ENCODE assay signal across 22 mouse cellular contexts in genomic region chr13:81040494-81040893, GRCm38 (mm10).
DNase-seq lines count a peak whose midpoint lies in the region; ATAC-seq and TF ChIP-seq lines count a peak whose summit lies in the region.
"Had no signal": no experiment of that assay in that cellular context is flagged by ENCODE, and none has a peak within 500 bp of the region (broad histone marks: within the 10 kb centered on the region; RNA-seq: fewer than 3 reads in every experiment).

No protein-coding gene starts in this region.

- H3K9me3 ChIP-seq in kidney, embryonic 15.5 days (replicated peaks) = no peaks in the 10 kb centered on the region
- H3K9me3 ChIP-seq in kidney, embryonic 16.5 days (ENCODE audit: low read length) = no peaks in the 10 kb centered on the region
- H3K9me3 ChIP-seq in lung, embryonic 14.5 days (ENCODE audit: low read depth, low read length) = no peaks in the 10 kb centered on the region
- H3K9me3 ChIP-seq: embryonic facial prominence, embryonic 13.5 days; embryonic facial prominence, embryonic 15.5 days; forebrain, embryonic 10.5 days; forebrain, embryonic 12.5 days had no signal

- 0 out of 2 replicates have a peak, but pooled peaks have one; percentile 56 for ATAC-seq in kidney, embryonic 15.5 days (replicated peaks; ENCODE audit: low FRiP score)
- no peak for ATAC-seq in kidney, embryonic 16.5 days (ENCODE audit: low FRiP score, low TSS enrichment)
- no peak for ATAC-seq in lung, embryonic 14.5 days (ENCODE audit: insufficient read depth)
- ATAC-seq: forebrain, embryonic 14.5 days; forebrain, embryonic 16.5 days had no signal

- H3K4me1 ChIP-seq in kidney, embryonic 15.5 days = no peaks in the 10 kb centered on the region
- no peaks in the 10 kb centered on the region for H3K4me1 ChIP-seq in kidney, embryonic 16.5 days (ENCODE audit: insufficient read depth, low read length)
- H3K4me1 ChIP-seq in lung, embryonic 14.5 days (ENCODE audit: insufficient read depth) = no peaks in the 10 kb centered on the region
- H3K4me1 ChIP-seq: embryonic facial prominence, embryonic 13.5 days; embryonic facial prominence, embryonic 15.5 days; forebrain, embryonic 10.5 days had no signal

- DNase-seq in lung, embryonic 14.5 days = peak; percentile 12
- no peak for DNase-seq in lung, postnatal 36 days
- no peak for DNase-seq in urinary bladder, adult 2 months (ENCODE audit: low spot score)
- DNase-seq: adrenal gland, adult 2 months; adrenal gland, postnatal 10 days; adrenal gland, postnatal 25 days; cerebellum, adult 11 months; cerebellum, adult 18-20 months; cerebellum, adult 8-10 months; cerebellum, adult 9-11 months; cerebellum, postnatal 14 days; cerebellum, postnatal 36 days; embryo, embryonic 11 days had no signal

- no peaks in the 10 kb centered on the region for H3K27me3 ChIP-seq in kidney, embryonic 15.5 days
- no peaks in the 10 kb centered on the region for H3K27me3 ChIP-seq in kidney, embryonic 16.5 days (ENCODE audit: insufficient read depth, low read length)
- H3K27me3 ChIP-seq in lung, embryonic 14.5 days (ENCODE audit: insufficient read depth, low read length) = no peaks in the 10 kb centered on the region
- H3K27me3 ChIP-seq: embryonic facial prominence, embryonic 13.5 days; embryonic facial prominence, embryonic 15.5 days; forebrain, embryonic 12.5 days had no signal

- no peak overlapping the region for H3K27ac ChIP-seq in kidney, embryonic 15.5 days
- H3K27ac ChIP-seq in kidney, embryonic 16.5 days (ENCODE audit: low read length) = no peak overlapping the region
- H3K27ac ChIP-seq in lung, embryonic 14.5 days (ENCODE audit: low read depth) = no peak overlapping the region
- H3K27ac ChIP-seq: embryonic facial prominence, embryonic 13.5 days; embryonic facial prominence, embryonic 15.5 days; forebrain, embryonic 10.5 days; forebrain, embryonic 12.5 days had no signal

- no peak for TF ChIP-seq CTCF in lung, embryonic 14.5 days (IDR thresholded peaks at IDR 0.05; ENCODE audit: low read depth)

- no peak overlapping the region for H3K4me2 ChIP-seq in kidney, embryonic 15.5 days
- H3K4me2 ChIP-seq in kidney, embryonic 16.5 days (replicated peaks; ENCODE audit: low read depth, low read length) = no peak overlapping the region
- no peak overlapping the region for H3K4me2 ChIP-seq in lung, embryonic 14.5 days
- H3K4me2 ChIP-seq: embryonic facial prominence, embryonic 13.5 days; embryonic facial prominence, embryonic 15.5 days; forebrain, embryonic 12.5 days had no signal

- H3K36me3 ChIP-seq in kidney, embryonic 15.5 days = no peaks in the 10 kb centered on the region
- no peaks in the 10 kb centered on the region for H3K36me3 ChIP-seq in kidney, embryonic 16.5 days (ENCODE audit: insufficient read depth, low read length)
- no peaks in the 10 kb centered on the region for H3K36me3 ChIP-seq in lung, embryonic 14.5 days (ENCODE audit: insufficient read depth)
- H3K36me3 ChIP-seq: embryonic facial prominence, embryonic 13.5 days; embryonic facial prominence, embryonic 15.5 days; forebrain, embryonic 10.5 days; forebrain, embryonic 12.5 days had no signal

- no peak overlapping the region for H3K9ac ChIP-seq in kidney, embryonic 15.5 days
- H3K9ac ChIP-seq in kidney, embryonic 16.5 days (replicated peaks; ENCODE audit: low read length) = no peak overlapping the region
- H3K9ac ChIP-seq in lung, embryonic 14.5 days = no peak overlapping the region
- H3K9ac ChIP-seq: embryonic facial prominence, embryonic 13.5 days; embryonic facial prominence, embryonic 15.5 days; forebrain, embryonic 12.5 days had no signal

- H3K4me3 ChIP-seq in kidney, embryonic 15.5 days (replicated peaks) = no peak overlapping the region
- no peak overlapping the region for H3K4me3 ChIP-seq in kidney, embryonic 16.5 days (ENCODE audit: low read length)
- H3K4me3 ChIP-seq in lung, embryonic 14.5 days (ENCODE audit: low read depth, low read length) = no peak overlapping the region
- H3K4me3 ChIP-seq: embryonic facial prominence, embryonic 13.5 days; embryonic facial prominence, embryonic 15.5 days; erythroblast, embryonic 14.5 days; forebrain, embryonic 10.5 days; forebrain, embryonic 12.5 days had no signal
